Mouse (Mus musculus) naive thymus-derived CD4-positive, alpha-beta T cell, adult 2 months (primary cell): ENCODE data around the gene Trmt11.
A peak's percentile ranks its signal among the peaks of the same experiment; 100 is the strongest.
"Not testable (repeated sequence)": the region's sequence is repeated elsewhere in the genome, so short reads cannot be mapped to it uniquely, and the experiment has no call there.

ENCODE experiments used
- DNase-seq: peaks from one replicate; pipeline ENCODE4 v3.0.0-alpha.2; 2011; ENCODE audit warnings: low read depth

Gene Trmt11

GRCm38 (mm10) chr10:30555686-30556578 is 44.6 kb downstream of the Trmt11 start:
- no peak for DNase-seq

- no peak for DNase-seq
These were observed 48.2 kb downstream of the Trmt11 start for GRCm38 (mm10) chr10:30552377-30552776.

GRCm38 (mm10) chr10:30549974-30550373 is 50.6 kb downstream of the Trmt11 start:
- DNase-seq = no peak

- no peak for DNase-seq
These were observed 62.1 kb downstream of the Trmt11 start for GRCm38 (mm10) chr10:30538538-30538815.

GRCm38 (mm10) chr10:30537734-30538537 is 62.6 kb downstream of the Trmt11 start:
- peak; percentile 80 for DNase-seq

GRCm38 (mm10) chr10:30535930-30536329 is 64.6 kb downstream of the Trmt11 start:
- DNase-seq = not testable (repeated sequence)

GRCm38 (mm10) chr10:30527122-30527521 is 73.4 kb downstream of the Trmt11 start:
- no peak for DNase-seq

GRCm38 (mm10) chr10:30521727-30522126 is 78.8 kb downstream of the Trmt11 start:
- no peak for DNase-seq

GRCm38 (mm10) chr10:30519143-30519542 is 81.4 kb downstream of the Trmt11 start:
- DNase-seq = no peak

GRCm38 (mm10) chr10:30517224-30517623 is 83.3 kb downstream of the Trmt11 start:
- no peak for DNase-seq

- DNase-seq = no peak
These were observed 83.8 kb downstream of the Trmt11 start for GRCm38 (mm10) chr10:30516771-30517170.

GRCm38 (mm10) chr10:30504736-30505135 is 95.8 kb downstream of the Trmt11 start:
- no peak for DNase-seq

GRCm38 (mm10) chr10:30503168-30503567 is 97.4 kb downstream of the Trmt11 start:
- DNase-seq = no peak

GRCm38 (mm10) chr10:30502718-30503117 is 97.8 kb downstream of the Trmt11 start:
- no peak for DNase-seq

GRCm38 (mm10) chr10:30498223-30498622 is 102.3 kb downstream of the Trmt11 start:
- DNase-seq = not testable (repeated sequence)
